Mouse (Mus musculus) embryonic facial prominence, embryonic 13.5 days (tissue): ENCODE measurements around the gene Lmod2. TPM values are rescaled to one million over a fixed set of nuclear protein-coding genes. Genes with fewer than 3 reads are reported as not detected.

Experiments used
- ATAC-seq: fragments of 200-750 bp; cut with Nextera tagmentation; 2 replicates; pipeline ENCODE4 v1.8.0; 2017; ENCODE audit warnings: low read depth; ENCODE audit not compliant: insufficient number of reproducible peaks, insufficient read depth, low FRiP score, low TSS enrichment
- H3K27ac ChIP-seq: fragments of 300-500 bp; sonication (generic); 2 replicates; pipeline ENCODE4 v1.5.1; 2015; ENCODE audit warnings: moderate library complexity, mild to moderate bottlenecking, inconsistent platforms
- H3K27me3 ChIP-seq: fragments of 300-500 bp; sonication (generic); 2 replicates; pipeline ENCODE4 v1.6.1; 2015; ENCODE audit warnings: mild to moderate bottlenecking, inconsistent platforms
- H3K36me3 ChIP-seq: fragments of 300-500 bp; sonication (generic); 2 replicates; pipeline ENCODE4 v1.6.1; 2015; ENCODE audit warnings: mild to moderate bottlenecking, inconsistent platforms
- H3K4me1 ChIP-seq: fragments of 300-500 bp; sonication (generic); 2 replicates; pipeline ENCODE4 v1.6.1; 2015; ENCODE audit warnings: inconsistent platforms
- H3K4me2 ChIP-seq: fragments of 300-500 bp; sonication (generic); 2 replicates; pipeline ENCODE4 v1.6.1; 2015; ENCODE audit warnings: moderate library complexity, mild to moderate bottlenecking, inconsistent platforms
- H3K4me3 ChIP-seq: fragments of 300-500 bp; sonication (generic); 2 replicates; pipeline ENCODE4 v1.5.1; 2015; ENCODE audit warnings: mild to moderate bottlenecking, inconsistent platforms
- H3K9ac ChIP-seq: fragments of 300-500 bp; sonication (generic); 2 replicates; pipeline ENCODE4 v1.6.1; 2015; ENCODE audit warnings: mild to moderate bottlenecking, inconsistent platforms
- H3K9me3 ChIP-seq: fragments of 300-500 bp; sonication (generic); 2 replicates; pipeline ENCODE4 v1.6.1; 2016; ENCODE audit warnings: inconsistent platforms
- WGBS: fragments of 180-500 bp; shearing (Covaris S2); methylation state at CpG from one replicate; pipeline ENCODE4 v1.1.7; 2015; ENCODE audit warnings: mixed read lengths; 5-methylcytosine and 5-hydroxymethylcytosine counted together
- polyA plus RNA-seq: library from polyadenylated mRNA; unstranded; fragments of >200 nt; fragmentation: Nextera tagmentation; extraction: Ambion mirVana; gene quantifications from 2 replicates; pipeline ENCODE4 v1.2.1, GENCODE M21; 2015

Lmod2 gene
- polyA plus RNA-seq, 1 experiment from 2014 or later = 0.10 TPM

DNA sequence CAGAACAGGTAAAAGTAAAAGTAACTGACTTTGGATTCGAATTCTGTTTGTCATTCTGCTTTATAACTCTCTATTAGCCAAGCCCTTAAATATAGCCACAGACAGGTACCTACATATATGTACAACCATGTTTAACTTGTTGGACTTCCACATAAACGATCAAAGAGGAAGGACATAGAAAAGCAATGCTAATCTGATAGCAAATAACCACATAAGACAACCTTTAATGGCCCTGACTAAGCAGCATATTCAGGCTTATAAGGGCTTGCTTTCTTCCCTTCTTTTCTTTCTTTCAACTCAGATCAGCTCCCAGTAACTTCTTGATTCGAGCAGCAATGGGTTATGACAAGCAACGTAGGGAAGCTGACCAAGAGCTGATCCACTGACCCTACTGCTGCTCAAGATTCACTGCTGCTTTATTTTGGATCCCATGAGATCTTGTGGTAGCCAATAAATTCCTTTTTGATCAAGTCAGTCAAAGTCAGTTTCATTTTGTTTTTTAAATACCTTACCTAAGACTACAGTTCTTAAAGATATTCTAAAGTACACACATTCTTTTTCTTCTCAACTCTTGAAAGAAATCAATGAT, 49.6 kb downstream of the Lmod2 start:
- 86% methylated on average over 4 of the region's 4 CpGs for WGBS
- Histone ChIP-seq H3K9ac (no peak overlapping the region), H3K4me2 (no peak overlapping the region), H3K36me3 (peaks cover 7% of the 10 kb centered on the region; the same call in 1 of the 2 replicates), H3K27me3 (no peaks in the 10 kb centered on the region), H3K9me3 (no peaks in the 10 kb centered on the region), H3K4me3 (no peak overlapping the region), H3K4me1 (0 out of 2 replicates have a peak, but pooled peaks cover 3% of the 10 kb centered on the region), H3K27ac (no peak overlapping the region)
- ATAC-seq = no peak

DNA sequence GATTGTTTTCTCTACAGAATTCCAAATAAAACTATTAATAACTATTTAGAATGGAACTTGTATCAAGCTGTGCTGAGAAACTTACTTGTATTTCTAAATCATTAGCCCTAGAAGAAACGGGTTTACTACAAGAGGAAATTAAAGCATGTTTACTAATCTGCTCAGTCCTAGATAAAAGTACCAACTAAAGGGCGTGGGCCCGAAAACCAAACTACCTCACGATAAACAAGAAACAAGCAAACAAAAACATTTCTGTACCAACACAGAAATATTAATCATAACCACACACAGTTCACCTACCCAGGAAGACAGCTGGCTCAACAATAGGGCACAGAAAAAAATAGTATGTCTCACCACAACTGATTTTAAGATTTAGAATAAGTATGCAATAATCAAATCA, 50.8 kb downstream of the Lmod2 start:
- no peaks in the 10 kb centered on the region for H3K27me3 ChIP-seq
- ATAC-seq = no peak
- WGBS = 85% methylated on average over 4 of the region's 4 CpGs
- H3K9me3 ChIP-seq = no peaks in the 10 kb centered on the region
- no peak overlapping the region for H3K27ac ChIP-seq
- H3K4me1 ChIP-seq = 0 out of 2 replicates have a peak, but pooled peaks cover 3% of the 10 kb centered on the region
- peaks cover 11% of the 10 kb centered on the region; the same call in 1 of the 2 replicates for H3K36me3 ChIP-seq
- no peak overlapping the region for H3K4me2 ChIP-seq
- H3K9ac ChIP-seq = no peak overlapping the region
- no peak overlapping the region for H3K4me3 ChIP-seq

DNA sequence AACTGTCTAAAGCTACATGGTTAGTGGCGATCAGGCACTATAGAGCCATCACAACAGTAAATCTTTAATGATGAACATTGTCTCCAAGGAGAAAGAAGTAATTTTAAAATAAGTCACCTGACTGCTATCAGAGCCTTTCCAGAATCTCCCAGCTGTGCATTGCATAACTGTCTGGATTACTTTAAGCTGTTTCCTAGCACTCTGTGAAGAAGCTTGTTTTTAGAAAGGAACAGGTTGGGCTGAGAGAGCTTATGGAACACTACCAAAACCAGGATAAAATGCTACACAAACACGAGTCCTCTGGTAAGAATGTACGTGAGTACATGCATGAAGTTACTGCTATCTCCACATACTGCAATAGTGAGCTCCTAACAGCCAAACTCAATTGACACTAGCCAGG, 53.2 kb downstream of the Lmod2 start:
- Histone ChIP-seq H3K36me3 (peaks cover 4% of the 10 kb centered on the region; the same call in 1 of the 2 replicates), H3K4me1 (0 out of 2 replicates have a peak, but pooled peaks cover 3% of the 10 kb centered on the region), H3K9me3 (no peaks in the 10 kb centered on the region), H3K27me3 (no peaks in the 10 kb centered on the region), H3K4me3 (no peak overlapping the region), H3K4me2 (no peak overlapping the region), H3K9ac (no peak overlapping the region), H3K27ac (no peak overlapping the region)
- no peak for ATAC-seq
- WGBS = 90% methylated on average over 3 of the region's 3 CpGs

- no peaks in the 10 kb centered on the region for H3K27me3 ChIP-seq
- H3K9me3 ChIP-seq = no peaks in the 10 kb centered on the region
- H3K4me3 ChIP-seq = no peak overlapping the region
- no peak overlapping the region for H3K4me2 ChIP-seq
- peaks cover 4% of the 10 kb centered on the region; the same call in 1 of the 2 replicates for H3K36me3 ChIP-seq
- ATAC-seq = no peak
- H3K27ac ChIP-seq = no peak overlapping the region
- no peak overlapping the region for H3K9ac ChIP-seq
- H3K4me1 ChIP-seq = peaks cover 3% of the 10 kb centered on the region; the same call in 1 of the 2 replicates
- WGBS = 75% methylated on average over 7 of the region's 7 CpGs
Measured at GRCm38 (mm10) chr6:24651538-24651937, 54.0 kb downstream of the Lmod2 start.

Other genes starting within 250 kb of the Lmod2 start
- 0.11 TPM in 2 replicates for gene Iqub, start 82.7 kb upstream of the Lmod2 start, polyA plus RNA-seq
- 342 and 359 TPM in 2 replicates for gene Ndufa5, start 69.7 kb upstream of the Lmod2 start, polyA plus RNA-seq
- gene Asb15, start 69.6 kb upstream of the Lmod2 start, polyA plus RNA-seq = not detected in 2 replicates
- gene Wasl, start 67.2 kb downstream of the Lmod2 start, polyA plus RNA-seq = 66.1 and 79.8 TPM in 2 replicates
- not detected in 2 replicates for gene Hyal6, start 135.5 kb downstream of the Lmod2 start, polyA plus RNA-seq
- gene Hyal4, start 150.6 kb downstream of the Lmod2 start, polyA plus RNA-seq = not detected in 2 replicates
- not detected in 2 replicates for gene Spam1, start 193.4 kb downstream of the Lmod2 start, polyA plus RNA-seq